Mouse (Mus musculus): ENCODE results near the gene Trpv1.

- TF ChIP-seq CTCF (IDR thresholded peaks at IDR 0.05; ENCODE audit: low read depth, low read length) (no peak), POLR2A (IDR thresholded peaks at IDR 0.05; ENCODE audit: extremely low read depth, insufficient read depth, low read length) (no peak)
Observed at GRCm38 (mm10) chr11:73230081-73230480, 4.0 kb upstream of the Trpv1 start.

Measured in liver, adult 2 months (tissue).